Mouse (Mus musculus) MEL (cell line): Measurements from ENCODE around the gene Epb41l1.

Experiments used
- CHD1 ChIP-seq: IDR thresholded peaks from 2 replicates; pipeline ENCODE4 v1.6.1; 2012; ENCODE audit warnings: low read depth, mild to moderate bottlenecking, inconsistent platforms, low read length, improper control_type of control experiment
- CTCF ChIP-seq, 3 experiments: IDR thresholded peaks in 2 of 3; conservative IDR thresholded peaks in 1 of 3; 2 replicates each; pipeline ENCODE4 v1.5.1; 2011 to 2012; ENCODE audit warnings: low read length in 3 of 3, low read depth in 2 of 3, mild to moderate bottlenecking in 2 of 3, improper control_type of control experiment in 1 of 3, inconsistent platforms in 1 of 3, mixed read lengths in 1 of 3, moderate library complexity in 1 of 3; ENCODE audit not compliant: control insufficient read depth in 1 of 3, insufficient read depth in 1 of 3, poor library complexity in 1 of 3, severe bottlenecking in 1 of 3
- EP300 ChIP-seq, 2 experiments: IDR thresholded peaks; 2 replicates each; pipeline ENCODE4 v1.6.1; 2011; ENCODE audit warnings: improper control_type of control experiment in 2 of 2, low read length in 2 of 2, low read depth in 1 of 2, mild to moderate bottlenecking in 1 of 2
- MAX ChIP-seq: IDR thresholded peaks from 2 replicates; pipeline ENCODE4 v1.6.1; 2011; ENCODE audit warnings: low read length, improper control_type of control experiment
- MXI1 ChIP-seq: IDR thresholded peaks from 2 replicates; pipeline ENCODE4 v1.6.1; 2011; ENCODE audit warnings: mild to moderate bottlenecking, low read depth, low read length, improper control_type of control experiment
- NRF1 ChIP-seq: IDR thresholded peaks from 2 replicates; pipeline ENCODE4 v1.6.1; 2014; ENCODE audit warnings: low read depth, mild to moderate bottlenecking, inconsistent platforms, low read length, improper control_type of control experiment, moderate library complexity; ENCODE audit not compliant: poor library complexity, insufficient read depth, severe bottlenecking
- POLR2A ChIP-seq, 2 experiments: IDR thresholded peaks; 2 replicates each; pipeline ENCODE4 v1.6.1; 2011 to 2012; ENCODE audit warnings: low read length in 2 of 2, mild to moderate bottlenecking in 2 of 2, control low read depth in 1 of 2, improper control_type of control experiment in 1 of 2, low read depth in 1 of 2, moderate library complexity in 1 of 2; ENCODE audit not compliant: control insufficient read depth in 1 of 2, insufficient read depth in 1 of 2, poor library complexity in 1 of 2
- RAD21 ChIP-seq: IDR thresholded peaks from 2 replicates; pipeline ENCODE4 v1.6.1; 2011; ENCODE audit warnings: mild to moderate bottlenecking, low read depth, low read length, improper control_type of control experiment
- TAL1 ChIP-seq: IDR thresholded peaks from 2 replicates; pipeline ENCODE4 v1.6.1; 2012; ENCODE audit warnings: mild to moderate bottlenecking, inconsistent platforms, low read length, moderate library complexity, mixed read lengths
- USF1 ChIP-seq: IDR thresholded peaks from 2 replicates; pipeline ENCODE4 v1.6.1; 2014; ENCODE audit warnings: low read depth, mild to moderate bottlenecking, inconsistent platforms, low read length, improper control_type of control experiment, moderate library complexity
- ZC3H11A ChIP-seq: IDR thresholded peaks from 2 replicates; pipeline ENCODE4 v1.6.1; 2012; ENCODE audit warnings: low read depth, mild to moderate bottlenecking, inconsistent platforms, low read length, improper control_type of control experiment
- ZMIZ1 ChIP-seq: IDR thresholded peaks from 2 replicates; pipeline ENCODE4 v1.6.1; 2012; ENCODE audit warnings: low read depth, mild to moderate bottlenecking, inconsistent platforms, low read length, improper control_type of control experiment, moderate library complexity
- ZNF384 ChIP-seq: IDR thresholded peaks from 2 replicates; pipeline ENCODE4 v1.6.1; 2012; ENCODE audit warnings: low read depth, mild to moderate bottlenecking, inconsistent platforms, low read length, improper control_type of control experiment

GRCm38 (mm10) chr2:156397988-156398387, 22.7 kb upstream of the Epb41l1 start:
- TF ChIP-seq CTCF (IDR thresholded peaks at IDR 0.05 in 2 of 3, conservative IDR thresholded peaks at IDR 0.05 in 1 of 3; ENCODE audit: control insufficient read depth in 1 of 3, insufficient read depth in 1 of 3, low read depth in 2 of 3, low read length in 3 of 3, poor library complexity in 1 of 3, severe bottlenecking in 1 of 3) (no peak), TAL1 (no peak), NRF1 (no peak), ZNF384 (no peak), USF1 (no peak), MAX (no peak), EP300 (IDR thresholded peaks at IDR 0.05; ENCODE audit: low read depth in 1 of 2, low read length in 2 of 2) (no peak), ZC3H11A (no peak), POLR2A (IDR thresholded peaks at IDR 0.05; ENCODE audit: control insufficient read depth in 1 of 2, insufficient read depth in 1 of 2, low read depth in 1 of 2, low read length in 2 of 2, poor library complexity in 1 of 2) (no peak), RAD21 (no peak), MXI1 (no peak), ZMIZ1 (no peak), CHD1 (no peak)
